Mouse (Mus musculus) neural tube, embryonic 13.5 days (tissue): ENCODE measurements around the gene Msmp. TPM values are rescaled to one million over a fixed set of nuclear protein-coding genes. Genes with fewer than 3 reads are reported as not detected.
"Not testable (repeated sequence)": the region's sequence is repeated elsewhere in the genome, so short reads cannot be mapped to it uniquely, and the experiment has no call there.

ENCODE experiments used
- ATAC-seq: fragments of 200-750 bp; cut with Nextera tagmentation; 2 replicates; pipeline ENCODE4 v1.8.0; 2017; ENCODE audit warnings: low read depth, mild to moderate bottlenecking, moderate TSS enrichment, moderate library complexity
- H3K27ac ChIP-seq: fragments of 300-500 bp; sonication (generic); replicated peaks from 2 replicates; pipeline ENCODE4 v1.5.1; 2015; ENCODE audit warnings: moderate library complexity, mild to moderate bottlenecking, inconsistent platforms
- H3K27me3 ChIP-seq: fragments of 300-500 bp; sonication (generic); 2 replicates; pipeline ENCODE4 v1.6.1; 2015; ENCODE audit warnings: mild to moderate bottlenecking, inconsistent platforms
- H3K36me3 ChIP-seq: fragments of 300-500 bp; sonication (generic); 2 replicates; pipeline ENCODE4 v1.6.1; 2015; ENCODE audit warnings: mild to moderate bottlenecking, inconsistent platforms
- H3K4me1 ChIP-seq: fragments of 300-500 bp; sonication (generic); replicated peaks from 2 replicates; pipeline ENCODE4 v1.6.1; 2015; ENCODE audit warnings: inconsistent platforms
- H3K4me2 ChIP-seq: fragments of 300-500 bp; sonication (generic); 2 replicates; pipeline ENCODE4 v1.6.1; 2015; ENCODE audit warnings: inconsistent platforms, mild to moderate bottlenecking, moderate library complexity
- H3K4me3 ChIP-seq: fragments of 300-500 bp; sonication (generic); 2 replicates; pipeline ENCODE4 v1.5.1; 2015; ENCODE audit warnings: mild to moderate bottlenecking, inconsistent platforms
- H3K9ac ChIP-seq: fragments of 300-500 bp; sonication (generic); 2 replicates; pipeline ENCODE4 v1.6.1; 2015; ENCODE audit warnings: moderate library complexity, mild to moderate bottlenecking, inconsistent platforms
- H3K9me3 ChIP-seq: fragments of 300-500 bp; sonication (generic); 2 replicates; pipeline ENCODE4 v1.6.1; 2016; ENCODE audit warnings: inconsistent platforms
- WGBS: fragments of 180-500 bp; shearing (Covaris S2); methylation state at CpG from one replicate; pipeline ENCODE4 v1.1.7; 2015; 5-methylcytosine and 5-hydroxymethylcytosine counted together
- polyA plus RNA-seq: library from polyadenylated mRNA; unstranded; fragments of >200 nt; fragmentation: Nextera tagmentation; extraction: Ambion mirVana; gene quantifications from 2 replicates; pipeline ENCODE4 v1.2.1, GENCODE M21; 2015

The Msmp gene
- polyA plus RNA-seq, 1 experiment from 2014 or later, result not detected

DNA sequence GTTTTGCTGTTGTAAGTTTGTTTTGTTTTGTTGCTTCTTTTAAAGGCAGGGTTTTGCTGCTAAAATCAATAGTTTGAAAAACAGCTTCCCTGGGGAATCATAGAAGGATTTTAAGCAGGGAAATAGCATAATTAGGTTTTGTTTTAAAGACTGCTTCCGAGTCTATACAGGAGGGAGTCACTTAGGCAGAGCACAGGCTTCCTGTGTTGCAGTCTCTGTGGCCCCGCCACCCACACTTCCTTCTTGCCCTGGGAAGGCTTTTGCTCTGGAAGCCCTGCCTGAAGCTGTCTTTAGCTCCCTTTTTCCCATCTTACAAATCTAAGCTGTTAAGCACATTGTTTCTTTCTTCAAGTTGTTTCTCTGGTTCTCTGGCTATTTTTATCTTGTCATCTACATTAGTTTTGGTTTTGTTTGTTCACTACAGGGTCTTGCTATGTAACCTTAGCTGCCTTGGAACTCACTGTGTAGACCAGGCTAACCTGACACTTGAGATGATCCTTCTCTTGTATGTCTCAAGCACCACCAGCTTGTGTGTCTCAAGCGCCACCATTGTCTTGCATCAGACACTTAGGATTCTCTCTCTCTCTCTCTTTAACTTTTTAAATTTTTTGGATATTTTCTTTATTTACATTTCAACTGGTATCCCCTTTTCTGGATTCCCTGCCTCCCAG, 28.9 kb upstream of the Msmp start:
- WGBS, result 71% methylated on average over 3 of the region's 3 CpGs
- Histone ChIP-seq H3K27ac (no peak overlapping the region), H3K4me1 (no peaks in the 10 kb centered on the region), H3K4me2 (no peak overlapping the region), H3K4me3 (no peak overlapping the region), H3K9ac (no peak overlapping the region), H3K36me3 (no peaks in the 10 kb centered on the region), H3K27me3 (no peaks in the 10 kb centered on the region), H3K9me3 (no peaks in the 10 kb centered on the region)
- ATAC-seq, result no peak

DNA sequence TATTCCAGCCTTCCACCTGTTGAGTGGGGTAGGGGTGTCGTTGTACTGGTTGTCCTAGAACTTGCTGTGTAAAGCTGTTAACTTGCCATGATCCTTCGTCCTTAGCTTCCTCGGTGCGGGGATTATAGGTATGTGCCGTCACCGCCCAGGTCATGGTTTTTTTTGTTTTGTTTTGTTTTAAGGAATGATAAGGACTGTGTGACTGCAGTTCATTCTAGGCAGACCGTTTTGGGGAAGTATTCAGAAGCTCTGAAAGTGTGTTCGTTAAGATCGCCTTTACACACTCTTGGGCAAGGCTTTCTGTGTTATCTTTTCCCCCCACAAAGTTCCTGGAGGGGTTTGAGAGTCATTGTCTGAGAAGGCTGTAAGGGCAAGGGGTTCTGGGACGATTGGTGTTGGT, 28.2 kb upstream of the Msmp start:
- Histone ChIP-seq H3K4me1 (no peaks in the 10 kb centered on the region), H3K27ac (no peak overlapping the region), H3K4me3 (no peak overlapping the region), H3K4me2 (no peak overlapping the region), H3K36me3 (no peaks in the 10 kb centered on the region), H3K27me3 (no peaks in the 10 kb centered on the region), H3K9me3 (no peaks in the 10 kb centered on the region), H3K9ac (no peak overlapping the region)
- ATAC-seq, result no peak
- WGBS, result 75% methylated on average over 10 of the region's 10 CpGs

DNA sequence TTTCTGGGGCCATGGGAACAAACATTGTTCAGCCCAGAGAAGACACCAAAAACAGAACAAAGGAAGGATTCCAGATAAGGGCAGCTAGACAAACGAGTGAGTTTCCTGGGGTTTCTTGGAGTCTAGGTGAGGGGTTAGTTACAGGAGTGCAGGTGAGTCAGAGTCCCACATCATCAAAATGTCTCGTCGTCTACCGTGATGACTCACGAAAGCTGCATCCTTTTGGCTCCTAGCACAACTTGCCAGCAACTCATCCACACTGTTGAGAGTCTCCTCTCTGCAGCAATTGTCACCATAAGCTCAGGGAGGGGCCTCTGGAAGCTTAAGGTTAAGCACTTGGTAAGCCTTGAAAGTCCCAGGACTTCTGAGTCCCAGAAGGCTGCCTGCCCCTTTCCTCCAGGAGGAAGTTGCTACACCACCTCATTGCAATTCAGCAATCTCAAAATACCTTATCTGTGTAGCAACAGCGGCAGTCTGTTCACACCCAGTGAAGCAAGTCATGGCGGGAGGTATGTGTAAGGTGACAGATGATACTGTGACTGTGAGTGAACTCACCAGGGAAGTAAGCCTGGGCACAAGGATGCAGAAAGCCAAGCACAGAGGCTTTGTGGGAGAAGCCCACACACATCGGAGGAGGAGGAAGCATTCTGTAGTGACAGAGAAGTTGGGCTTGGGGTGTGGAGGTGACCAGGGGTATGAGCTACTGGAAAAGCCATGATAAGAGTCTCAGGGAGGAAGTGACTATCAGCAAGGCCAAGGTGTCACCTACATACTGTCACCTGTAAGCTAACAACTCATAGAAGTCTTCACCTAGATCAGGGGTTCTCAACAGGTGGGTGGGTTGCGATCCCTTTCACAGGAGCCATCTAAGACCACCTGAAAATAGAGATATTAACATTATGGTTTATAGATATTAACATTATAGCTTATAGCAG, 20.7 kb upstream of the Msmp start:
- WGBS, result 79% methylated on average over 9 of the region's 9 CpGs
- ATAC-seq, result no peak
- Histone ChIP-seq H3K27ac (no peak overlapping the region), H3K36me3 (no peaks in the 10 kb centered on the region), H3K9ac (no peak overlapping the region), H3K9me3 (no peaks in the 10 kb centered on the region), H3K4me3 (no peak overlapping the region), H3K27me3 (no peaks in the 10 kb centered on the region; the same call in 1 of the 2 replicates), H3K4me2 (no peak overlapping the region), H3K4me1 (no peaks in the 10 kb centered on the region)

DNA sequence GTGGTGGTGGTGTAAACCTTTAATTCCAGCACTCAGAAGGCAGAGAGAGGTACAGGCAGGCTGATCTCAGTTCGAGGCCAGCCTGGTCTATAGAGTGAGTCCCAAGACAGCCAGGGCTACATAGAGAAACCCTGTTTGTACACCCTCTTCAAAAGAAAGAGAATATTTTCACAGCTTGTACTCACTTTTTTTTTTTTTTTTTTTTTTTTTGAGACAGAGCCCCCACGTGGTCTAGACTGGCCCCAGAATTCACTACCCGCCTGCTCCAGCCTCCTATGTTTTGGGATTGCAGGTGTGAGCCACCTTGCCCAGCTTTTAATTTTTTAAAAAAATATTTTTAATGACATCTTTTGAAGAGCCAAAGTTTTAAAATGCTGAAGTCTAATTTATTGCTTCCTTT, 19.8 kb upstream of the Msmp start:
- 65% methylated on average over 3 of the region's 3 CpGs for WGBS
- ATAC-seq, result no peak

DNA sequence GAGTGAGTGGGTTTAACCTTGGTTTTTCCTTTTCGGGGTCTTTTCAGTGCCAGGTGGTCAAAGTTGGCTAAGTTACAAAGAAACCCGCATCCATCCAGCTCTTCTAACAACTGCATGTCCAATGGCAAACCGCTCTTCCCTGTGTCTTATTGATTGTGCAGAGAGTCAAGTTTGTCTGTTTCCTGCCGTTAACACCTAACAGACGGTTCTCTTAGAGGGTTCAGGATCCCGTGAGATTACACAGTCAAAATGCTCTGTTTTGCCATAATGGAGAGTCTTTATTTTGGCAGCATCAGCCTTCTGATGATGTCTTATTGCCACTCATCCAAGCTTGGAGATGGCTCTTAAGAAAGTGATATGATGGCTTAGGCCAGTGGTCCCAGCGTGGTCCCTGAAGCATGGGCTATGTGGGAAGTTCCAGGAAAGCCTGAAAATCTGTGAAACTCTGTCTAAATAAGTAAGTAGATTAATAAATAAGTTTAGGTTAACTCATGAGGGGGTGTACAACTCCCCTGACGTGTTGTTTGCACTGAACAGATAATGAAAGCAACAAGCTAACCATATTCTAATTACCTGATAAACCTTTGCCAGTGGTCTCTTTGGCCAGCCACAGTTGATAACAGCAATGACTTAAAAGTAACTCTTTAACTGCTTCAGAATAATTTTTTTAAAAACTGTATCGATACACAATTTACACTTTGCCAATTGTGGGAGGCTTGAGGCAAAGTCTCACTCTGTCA, 16.1 kb upstream of the Msmp start:
- Histone ChIP-seq H3K9me3 (no peaks in the 10 kb centered on the region), H3K27me3 (no peaks in the 10 kb centered on the region; the same call in 1 of the 2 replicates), H3K4me2 (no peak overlapping the region), H3K4me3 (no peak overlapping the region), H3K4me1 (no peaks in the 10 kb centered on the region), H3K36me3 (no peaks in the 10 kb centered on the region), H3K9ac (no peak overlapping the region), H3K27ac (no peak overlapping the region)
- ATAC-seq, result no peak
- WGBS, result 83% methylated on average over 9 of the region's 9 CpGs

More for the DNA sequence above, 19.8 kb upstream of the Msmp start:
- Histone ChIP-seq H3K4me2 (no peak overlapping the region), H3K9me3 (no peaks in the 10 kb centered on the region), H3K36me3 (no peaks in the 10 kb centered on the region), H3K27ac (no peak overlapping the region), H3K9ac (no peak overlapping the region), H3K4me3 (no peak overlapping the region), H3K4me1 (no peaks in the 10 kb centered on the region), H3K27me3 (no peaks in the 10 kb centered on the region; the same call in 1 of the 2 replicates)

DNA sequence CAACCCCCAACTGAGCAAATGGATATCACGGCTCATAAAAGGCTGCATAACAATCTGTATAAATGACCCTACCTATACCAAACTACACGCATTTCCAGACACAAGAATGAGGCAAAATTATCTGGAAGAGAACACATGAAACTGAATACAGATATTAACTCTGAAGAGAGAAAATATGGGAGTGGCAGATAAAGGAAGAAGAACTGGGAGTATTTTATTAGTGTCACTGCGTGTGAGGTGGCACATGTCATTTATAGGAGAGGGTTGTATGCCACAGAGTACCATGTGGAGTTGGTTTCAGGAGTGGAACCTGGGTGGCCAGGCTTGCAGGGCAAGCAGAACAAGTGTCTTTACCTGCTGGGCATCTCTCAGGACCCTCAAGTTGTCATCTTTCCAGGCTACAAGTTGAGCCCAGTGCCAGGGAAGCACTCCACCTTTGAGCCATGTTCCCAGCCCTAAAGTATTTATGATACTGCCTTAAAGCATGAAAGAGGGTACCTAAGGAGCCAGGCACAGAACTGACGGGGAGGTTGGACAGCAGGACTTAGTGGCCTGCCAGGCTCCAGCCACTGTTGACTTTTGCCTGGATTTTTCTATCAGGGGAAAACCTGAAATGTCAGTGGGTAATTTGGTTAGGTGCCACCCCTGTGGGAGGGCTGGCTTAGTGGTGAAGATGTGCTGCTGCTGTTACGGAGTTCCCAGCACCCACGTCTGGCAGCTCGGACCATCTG, 14.5 kb upstream of the Msmp start:
- H3K9ac ChIP-seq, result no peak overlapping the region
- no peaks in the 10 kb centered on the region for H3K9me3 ChIP-seq
- WGBS, result 84% methylated on average over 7 of the region's 7 CpGs
- H3K4me3 ChIP-seq, result no peak overlapping the region
- ATAC-seq, result no peak
- H3K4me2 ChIP-seq, result no peak overlapping the region
- no peaks in the 10 kb centered on the region for H3K36me3 ChIP-seq
- no peaks in the 10 kb centered on the region for H3K4me1 ChIP-seq
- H3K27me3 ChIP-seq, result no peaks in the 10 kb centered on the region; the same call in 1 of the 2 replicates
- no peak overlapping the region for H3K27ac ChIP-seq

DNA sequence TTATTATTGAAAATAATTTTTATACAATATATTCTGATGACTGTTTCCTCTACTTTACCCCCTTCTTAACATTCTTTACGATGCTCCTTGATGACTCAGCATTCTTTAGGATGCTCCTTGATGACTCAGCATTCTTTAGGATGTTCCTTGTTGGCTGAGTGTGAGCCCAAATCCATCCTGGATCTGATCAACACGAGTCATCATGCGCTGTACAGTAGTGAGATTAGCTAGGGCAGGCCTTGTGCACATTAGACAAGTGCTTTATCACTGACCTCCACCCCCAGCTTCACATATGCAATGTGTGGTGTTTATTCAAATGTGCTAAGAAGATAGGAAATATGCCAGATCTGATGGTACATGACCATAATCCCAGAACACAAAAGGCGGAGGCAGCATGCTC, 13.9 kb upstream of the Msmp start:
- Histone ChIP-seq H3K4me2 (no peak overlapping the region), H3K27ac (no peak overlapping the region), H3K36me3 (no peaks in the 10 kb centered on the region), H3K9ac (no peak overlapping the region), H3K4me1 (no peaks in the 10 kb centered on the region), H3K9me3 (no peaks in the 10 kb centered on the region), H3K27me3 (no peaks in the 10 kb centered on the region; the same call in 1 of the 2 replicates), H3K4me3 (no peak overlapping the region)
- WGBS, result 87% methylated on average over 4 of the region's 4 CpGs
- ATAC-seq, result no peak

DNA sequence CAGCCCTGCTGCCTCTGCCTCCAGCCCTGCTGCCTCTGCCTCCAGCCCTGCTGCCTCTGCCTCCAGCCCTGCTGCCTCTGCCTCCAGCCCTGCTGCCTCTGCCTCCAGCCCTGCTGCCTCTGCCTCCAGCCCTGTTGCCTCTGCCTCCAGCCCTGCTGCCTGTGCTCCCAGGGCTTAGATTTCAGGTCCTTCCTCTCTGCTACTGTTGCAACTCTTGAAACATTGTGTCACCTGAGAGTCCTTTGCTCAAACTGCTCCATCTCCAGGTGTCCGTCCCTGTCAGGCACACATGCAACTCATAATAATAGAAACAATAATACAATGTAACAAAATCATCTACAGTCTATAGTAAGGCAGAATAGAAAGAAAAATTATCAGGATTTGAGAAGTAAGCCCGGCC, 12.3 kb upstream of the Msmp start:
- not testable (repeated sequence) for H3K27ac ChIP-seq, H3K27me3 ChIP-seq, H3K9me3 ChIP-seq, H3K4me1 ChIP-seq, H3K4me3 ChIP-seq, ATAC-seq, H3K4me2 ChIP-seq, H3K9ac ChIP-seq, H3K36me3 ChIP-seq
- WGBS, result 84% methylated on average over 2 of the region's 2 CpGs

DNA sequence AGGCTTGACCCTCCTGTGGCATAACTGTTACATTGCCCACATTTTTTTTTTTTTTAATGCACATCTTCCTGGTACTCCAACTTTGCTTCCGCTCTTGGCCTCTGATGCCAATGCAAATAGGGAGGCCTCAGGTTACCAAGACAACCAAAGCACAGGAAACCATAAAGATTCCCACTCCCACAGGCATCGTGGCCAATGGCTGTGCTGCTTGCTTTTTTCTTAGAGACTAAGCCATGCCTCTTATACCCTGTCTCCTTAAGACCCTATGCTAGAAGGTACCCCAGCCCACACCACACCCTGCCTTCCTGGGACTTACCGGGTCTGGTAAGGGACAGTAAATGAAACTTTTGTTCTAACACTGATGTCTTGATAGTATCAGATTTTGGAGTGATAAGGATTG, 9.2 kb upstream of the Msmp start:
- no peak overlapping the region for H3K4me2 ChIP-seq
- no peak overlapping the region for H3K4me3 ChIP-seq
- WGBS, result 65% methylated on average over 3 of the region's 3 CpGs
- no peaks in the 10 kb centered on the region for H3K36me3 ChIP-seq
- no peak overlapping the region for H3K27ac ChIP-seq
- H3K4me1 ChIP-seq, result no peaks in the 10 kb centered on the region
- H3K9me3 ChIP-seq, result no peaks in the 10 kb centered on the region
- H3K9ac ChIP-seq, result no peak overlapping the region
- ATAC-seq, result no peak
- no peaks in the 10 kb centered on the region for H3K27me3 ChIP-seq

DNA sequence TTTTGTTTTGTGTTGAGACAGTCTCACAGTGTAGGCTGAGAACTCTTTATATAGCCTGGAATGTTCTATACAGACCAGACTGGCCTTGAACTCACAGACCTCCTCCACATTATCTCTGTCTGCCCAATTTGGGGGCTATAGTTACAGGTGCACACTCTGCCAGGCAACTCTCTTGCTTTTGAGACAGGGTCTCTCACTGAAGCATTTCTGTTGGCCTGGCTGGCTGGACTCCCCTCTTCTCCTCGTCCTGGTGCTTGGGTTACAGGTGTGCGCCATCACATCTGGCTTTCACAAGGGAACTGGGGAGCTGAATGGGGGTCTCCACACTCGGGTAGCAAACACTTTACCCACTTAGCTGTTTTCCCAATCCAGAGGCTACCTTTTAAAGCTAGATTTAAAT, 7.7 kb upstream of the Msmp start:
- H3K4me2 ChIP-seq, result no peak overlapping the region
- no peak overlapping the region for H3K9ac ChIP-seq
- no peak overlapping the region for H3K4me3 ChIP-seq
- no peaks in the 10 kb centered on the region for H3K9me3 ChIP-seq
- WGBS, result 82% methylated on average over 3 of the region's 3 CpGs
- no peaks in the 10 kb centered on the region for H3K36me3 ChIP-seq
- no peaks in the 10 kb centered on the region for H3K4me1 ChIP-seq
- ATAC-seq, result no peak
- no peaks in the 10 kb centered on the region for H3K27me3 ChIP-seq
- no peak overlapping the region for H3K27ac ChIP-seq

DNA sequence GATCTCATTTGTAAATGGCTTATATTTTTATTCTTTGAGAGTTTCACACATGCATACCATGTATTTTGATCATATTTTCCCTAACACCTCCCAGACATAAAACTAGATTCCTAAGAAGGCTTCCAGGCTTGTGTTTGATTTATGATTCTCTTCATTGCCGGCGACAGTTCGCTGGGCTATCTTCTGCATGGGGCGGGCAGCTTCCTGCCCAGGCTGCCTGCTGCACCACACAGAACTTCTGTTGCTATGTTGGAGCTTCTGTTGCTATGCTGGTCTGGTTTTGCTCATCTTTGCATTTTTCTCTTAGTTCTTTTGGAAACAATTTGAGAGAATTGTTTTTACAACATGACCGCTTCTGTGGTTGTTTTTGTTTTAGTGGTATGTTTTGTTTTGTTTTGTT, 7.2 kb upstream of the Msmp start:
- Histone ChIP-seq H3K4me3 (no peak overlapping the region), H3K4me2 (no peak overlapping the region), H3K4me1 (no peaks in the 10 kb centered on the region), H3K9me3 (no peaks in the 10 kb centered on the region), H3K36me3 (no peaks in the 10 kb centered on the region), H3K27ac (no peak overlapping the region), H3K27me3 (no peaks in the 10 kb centered on the region), H3K9ac (no peak overlapping the region)
- WGBS, result 74% methylated on average over 5 of the region's 5 CpGs
- no peak for ATAC-seq
